Mouse (Mus musculus): ENCODE measurements around the gene Foxn4. TPM values are rescaled to one million over a fixed set of nuclear protein-coding genes. Genes with fewer than 3 reads are reported as not detected.

Gene Foxn4
- polyA plus RNA-seq, 1 experiment: not detected

GRCm38 (mm10) chr5:114298212-114298894 is 24.7 kb upstream of the Foxn4 start:
- Histone ChIP-seq H3K4me3 (replicated peaks) (no peak overlapping the region), H3K9me3 (ENCODE audit: control insufficient read depth, low read length) (no peaks in the 10 kb centered on the region), H3K4me1 (ENCODE audit: control insufficient read depth) (peaks cover 2% of the 10 kb centered on the region; the same call in 1 of the 2 replicates), H3K27me3 (ENCODE audit: control insufficient read depth) (peaks cover 2% of the 10 kb centered on the region; the same call in 1 of the 2 replicates), H3K36me3 (ENCODE audit: control insufficient read depth) (no peaks in the 10 kb centered on the region)
- TF ChIP-seq GATA1 (IDR thresholded peaks at IDR 0.05; ENCODE audit: low read length): no peak
- no peak for TF ChIP-seq TAL1 (IDR thresholded peaks at IDR 0.05; ENCODE audit: low read length)

- H3K36me3 ChIP-seq (ENCODE audit: control insufficient read depth): no peaks in the 10 kb centered on the region
- no peaks in the 10 kb centered on the region for H3K9me3 ChIP-seq (ENCODE audit: control insufficient read depth, low read length)
- H3K4me1 ChIP-seq (ENCODE audit: control insufficient read depth): peaks cover 2% of the 10 kb centered on the region; the same call in 1 of the 2 replicates
- TF ChIP-seq GATA1 (IDR thresholded peaks at IDR 0.05; ENCODE audit: low read length) (no peak), TAL1 (IDR thresholded peaks at IDR 0.05; ENCODE audit: low read length) (no peak)
- no peaks in the 10 kb centered on the region; the same call in 1 of the 2 replicates for H3K27me3 ChIP-seq (ENCODE audit: control insufficient read depth)
- no peak overlapping the region for H3K4me3 ChIP-seq (replicated peaks)
Measured at GRCm38 (mm10) chr5:114296693-114297631, 23.4 kb upstream of the Foxn4 start.

- Histone ChIP-seq H3K4me1 (ENCODE audit: control insufficient read depth) (no peaks in the 10 kb centered on the region), H3K9me3 (ENCODE audit: control insufficient read depth, low read length) (no peaks in the 10 kb centered on the region), H3K36me3 (ENCODE audit: control insufficient read depth) (no peaks in the 10 kb centered on the region), H3K27me3 (ENCODE audit: control insufficient read depth) (peaks cover 7% of the 10 kb centered on the region), H3K4me3 (replicated peaks) (no peak overlapping the region)
- no peak for TF ChIP-seq GATA1 (IDR thresholded peaks at IDR 0.05; ENCODE audit: low read length)
- no peak for TF ChIP-seq TAL1 (IDR thresholded peaks at IDR 0.05; ENCODE audit: low read length)
Measured at GRCm38 (mm10) chr5:114290004-114290403, 16.4 kb upstream of the Foxn4 start.

- H3K36me3 ChIP-seq (ENCODE audit: control insufficient read depth): no peaks in the 10 kb centered on the region
- peaks cover 7% of the 10 kb centered on the region for H3K27me3 ChIP-seq (ENCODE audit: control insufficient read depth)
Measured at GRCm38 (mm10) chr5:114288874-114289273, 15.3 kb upstream of the Foxn4 start, which contains the start of gene Myo1h. Gene Myo1h (plus strand): TSS chr5:114289166.

GRCm38 (mm10) chr5:114288396-114288795 is 14.8 kb upstream of the Foxn4 start:
- no peak for TF ChIP-seq GATA1 (IDR thresholded peaks at IDR 0.05; ENCODE audit: low read length)
- TF ChIP-seq TAL1 (IDR thresholded peaks at IDR 0.05; ENCODE audit: low read length): no peak
- Histone ChIP-seq H3K4me1 (ENCODE audit: control insufficient read depth) (no peaks in the 10 kb centered on the region), H3K9me3 (ENCODE audit: control insufficient read depth, low read length) (no peaks in the 10 kb centered on the region), H3K27me3 (ENCODE audit: control insufficient read depth) (peaks cover 7% of the 10 kb centered on the region), H3K4me3 (replicated peaks) (no peak overlapping the region), H3K36me3 (ENCODE audit: control insufficient read depth) (no peaks in the 10 kb centered on the region)

More at GRCm38 (mm10) chr5:114288874-114289273, 15.3 kb upstream of the Foxn4 start, which contains the start of gene Myo1h:
- Histone ChIP-seq H3K9me3 (ENCODE audit: control insufficient read depth, low read length) (no peaks in the 10 kb centered on the region), H3K4me1 (ENCODE audit: control insufficient read depth) (no peaks in the 10 kb centered on the region), H3K4me3 (replicated peaks) (no peak within 1 kb of the TSS)
- TF ChIP-seq TAL1 (IDR thresholded peaks at IDR 0.05; ENCODE audit: low read length): no peak
- TF ChIP-seq GATA1 (IDR thresholded peaks at IDR 0.05; ENCODE audit: low read length): no peak

- no peak overlapping the region for H3K4me3 ChIP-seq (replicated peaks)
- no peak for TF ChIP-seq TAL1 (IDR thresholded peaks at IDR 0.05; ENCODE audit: low read length)
- no peak for TF ChIP-seq GATA1 (IDR thresholded peaks at IDR 0.05; ENCODE audit: low read length)
- H3K4me1 ChIP-seq (ENCODE audit: control insufficient read depth): no peaks in the 10 kb centered on the region
- H3K9me3 ChIP-seq (ENCODE audit: control insufficient read depth, low read length): no peaks in the 10 kb centered on the region
- no peaks in the 10 kb centered on the region for H3K36me3 ChIP-seq (ENCODE audit: control insufficient read depth)
- peaks cover 7% of the 10 kb centered on the region for H3K27me3 ChIP-seq (ENCODE audit: control insufficient read depth)
Measured at GRCm38 (mm10) chr5:114286872-114287571, 13.4 kb upstream of the Foxn4 start.

GRCm38 (mm10) chr5:114286102-114286501 is 12.5 kb upstream of the Foxn4 start:
- H3K27me3 ChIP-seq (ENCODE audit: control insufficient read depth): peaks cover 7% of the 10 kb centered on the region
- no peaks in the 10 kb centered on the region for H3K9me3 ChIP-seq (ENCODE audit: control insufficient read depth, low read length)
- H3K36me3 ChIP-seq (ENCODE audit: control insufficient read depth): no peaks in the 10 kb centered on the region
- no peak for TF ChIP-seq TAL1 (IDR thresholded peaks at IDR 0.05; ENCODE audit: low read length)
- no peak for TF ChIP-seq GATA1 (IDR thresholded peaks at IDR 0.05; ENCODE audit: low read length)
- no peaks in the 10 kb centered on the region for H3K4me1 ChIP-seq (ENCODE audit: control insufficient read depth)
- no peak overlapping the region for H3K4me3 ChIP-seq (replicated peaks)

GRCm38 (mm10) chr5:114285398-114285700 is 11.7 kb upstream of the Foxn4 start:
- no peak overlapping the region for H3K4me3 ChIP-seq (replicated peaks)
- peaks cover 7% of the 10 kb centered on the region for H3K27me3 ChIP-seq (ENCODE audit: control insufficient read depth)
- no peaks in the 10 kb centered on the region for H3K36me3 ChIP-seq (ENCODE audit: control insufficient read depth)
- no peaks in the 10 kb centered on the region for H3K4me1 ChIP-seq (ENCODE audit: control insufficient read depth)
- H3K9me3 ChIP-seq (ENCODE audit: control insufficient read depth, low read length): no peaks in the 10 kb centered on the region
- TF ChIP-seq GATA1 (IDR thresholded peaks at IDR 0.05; ENCODE audit: low read length) (no peak), TAL1 (IDR thresholded peaks at IDR 0.05; ENCODE audit: low read length) (no peak)

Measured in erythroblast, embryonic 14.5 days (primary cell).